Mouse (Mus musculus): ENCODE data around the gene Map4k4.
A peak's percentile ranks its signal among the peaks of the same experiment; 100 is the strongest.

GRCm38 (mm10) chr1:39901851-39902703, 1.4 kb downstream of the Map4k4 start:
- no peak for TF ChIP-seq CTCF (IDR thresholded peaks at IDR 0.05; ENCODE audit: borderline replicate concordance, insufficient read depth, low read depth, low read length)
- 0 out of 2 replicates have a peak, but pooled peaks have one; percentile 4 for TF ChIP-seq POLR2A (IDR thresholded peaks at IDR 0.05; ENCODE audit: borderline replicate concordance, insufficient read depth, low read length)
